Mouse (Mus musculus) MEL (cell line): ENCODE data around the gene Trmt61a. TPM values are rescaled to one million over a fixed set of nuclear protein-coding genes. Genes with fewer than 3 reads are reported as not detected.

Experiments used
- DNase-seq: peaks from one replicate; pipeline ENCODE4 v3.0.0; 2011; ENCODE audit warnings: low read depth, low spot score
- H3K27ac ChIP-seq: 2 replicates; pipeline ENCODE4 v1.5.1; 2012; ENCODE audit warnings: low read depth, mild to moderate bottlenecking, control low read depth, low read length, moderate library complexity; ENCODE audit not compliant: control insufficient read depth
- H3K27me3 ChIP-seq, 2 experiments: fragments of 150-350 bp in 1 of 2; sonication (generic) in 1 of 2; 2 replicates each; pipeline ENCODE4 v1.6.1; 2012; ENCODE audit warnings: low read length in 2 of 2, mild to moderate bottlenecking in 2 of 2, improper control_type of control experiment in 1 of 2, moderate library complexity in 1 of 2; ENCODE audit not compliant: insufficient read depth in 2 of 2, control insufficient read depth in 1 of 2
- H3K36me3 ChIP-seq, 2 experiments: 2 replicates each; pipeline ENCODE4 v1.6.1; 2012 to 2014; ENCODE audit warnings: low read length in 2 of 2, improper control_type of control experiment in 1 of 2, inconsistent platforms in 1 of 2, mild to moderate bottlenecking in 1 of 2; ENCODE audit not compliant: insufficient read depth in 2 of 2, control insufficient read depth in 1 of 2
- H3K4me1 ChIP-seq, 2 experiments: fragments of 150-350 bp in 1 of 2; sonication (generic) in 1 of 2; 2 replicates each; pipeline ENCODE4 v1.6.1; 2012; ENCODE audit warnings: low read length in 2 of 2, improper control_type of control experiment in 1 of 2, mild to moderate bottlenecking in 1 of 2; ENCODE audit not compliant: insufficient read depth in 2 of 2, control insufficient read depth in 1 of 2
- H3K4me3 ChIP-seq, 2 experiments: fragments of 150-350 bp in 1 of 2; sonication (generic) in 1 of 2; 2 replicates each; pipeline ENCODE4 v1.5.1; 2012; ENCODE audit warnings: low read depth in 2 of 2, low read length in 2 of 2, mild to moderate bottlenecking in 2 of 2, moderate library complexity in 2 of 2, control low read depth in 1 of 2, improper control_type of control experiment in 1 of 2; ENCODE audit not compliant: control insufficient read depth in 1 of 2, insufficient read depth in 1 of 2
- H3K79me2 ChIP-seq: 2 replicates; pipeline ENCODE4 v1.6.1; 2012; ENCODE audit warnings: mild to moderate bottlenecking, low read length, moderate library complexity; ENCODE audit not compliant: control insufficient read depth, poor library complexity, insufficient read depth
- H3K9ac ChIP-seq: 2 replicates; pipeline ENCODE4 v1.6.1; 2012; ENCODE audit warnings: low read depth, mild to moderate bottlenecking, control low read depth, low read length, moderate library complexity; ENCODE audit not compliant: control insufficient read depth, poor library complexity, severe bottlenecking
- H3K9me3 ChIP-seq: fragments of 150-350 bp; sonication (generic); replicated peaks from 2 replicates; pipeline ENCODE4 v1.6.1; 2012; ENCODE audit warnings: mild to moderate bottlenecking, low read length, improper control_type of control experiment, moderate library complexity; ENCODE audit not compliant: insufficient read depth
- BHLHE40 ChIP-seq: IDR thresholded peaks from 2 replicates; pipeline ENCODE4 v1.6.1; 2012; ENCODE audit warnings: low read depth, mild to moderate bottlenecking, inconsistent platforms, low read length, improper control_type of control experiment, borderline replicate concordance
- CHD2 ChIP-seq: IDR thresholded peaks from 2 replicates; pipeline ENCODE4 v1.6.1; 2011; ENCODE audit warnings: low read length, improper control_type of control experiment
- CTCF ChIP-seq, 3 experiments: IDR thresholded peaks in 2 of 3; conservative IDR thresholded peaks in 1 of 3; 2 replicates each; pipeline ENCODE4 v1.5.1; 2011 to 2012; ENCODE audit warnings: low read length in 3 of 3, low read depth in 2 of 3, mild to moderate bottlenecking in 2 of 3, improper control_type of control experiment in 1 of 3, inconsistent platforms in 1 of 3, mixed read lengths in 1 of 3, moderate library complexity in 1 of 3; ENCODE audit not compliant: control insufficient read depth in 1 of 3, insufficient read depth in 1 of 3, poor library complexity in 1 of 3, severe bottlenecking in 1 of 3
- ELF1 ChIP-seq: IDR thresholded peaks from 2 replicates; pipeline ENCODE4 v1.6.1; 2014; ENCODE audit warnings: low read depth, mild to moderate bottlenecking, inconsistent platforms, low read length, improper control_type of control experiment, moderate library complexity
- EP300 ChIP-seq, 2 experiments: IDR thresholded peaks; 2 replicates each; pipeline ENCODE4 v1.6.1; 2011; ENCODE audit warnings: improper control_type of control experiment in 2 of 2, low read length in 2 of 2, low read depth in 1 of 2, mild to moderate bottlenecking in 1 of 2
- ETS1 ChIP-seq: IDR thresholded peaks from 2 replicates; pipeline ENCODE4 v1.6.1; 2012; ENCODE audit warnings: low read depth, mild to moderate bottlenecking, inconsistent platforms, low read length, improper control_type of control experiment, moderate library complexity
- GABPA ChIP-seq: IDR thresholded peaks from 2 replicates; pipeline ENCODE4 v1.6.1; 2012; ENCODE audit warnings: low read depth, mild to moderate bottlenecking, inconsistent platforms, low read length, improper control_type of control experiment, moderate library complexity
- GATA1 ChIP-seq: IDR thresholded peaks from 2 replicates; pipeline ENCODE4 v1.6.1; 2011; ENCODE audit warnings: low read depth, low read length, improper control_type of control experiment
- KAT2A ChIP-seq: conservative IDR thresholded peaks from 2 replicates; pipeline ENCODE4 v1.6.1; 2012; ENCODE audit warnings: low read depth, low read length, improper control_type of control experiment, inconsistent platforms
- MAZ ChIP-seq: IDR thresholded peaks from 2 replicates; pipeline ENCODE4 v1.6.1; 2012; ENCODE audit warnings: low read depth, mild to moderate bottlenecking, inconsistent platforms, low read length, improper control_type of control experiment
- MEF2A ChIP-seq: IDR thresholded peaks from 2 replicates; pipeline ENCODE4 v1.6.1; 2014; ENCODE audit warnings: low read depth, mild to moderate bottlenecking, inconsistent platforms, low read length, improper control_type of control experiment; ENCODE audit not compliant: poor library complexity, insufficient replicate concordance, severe bottlenecking; ENCODE audit errors: extremely low read depth
- MXI1 ChIP-seq: IDR thresholded peaks from 2 replicates; pipeline ENCODE4 v1.6.1; 2011; ENCODE audit warnings: mild to moderate bottlenecking, low read depth, low read length, improper control_type of control experiment
- MYB ChIP-seq: IDR thresholded peaks from 2 replicates; pipeline ENCODE4 v1.6.1; 2011; ENCODE audit warnings: mild to moderate bottlenecking, low read depth, low read length, improper control_type of control experiment
- MYC ChIP-seq: IDR thresholded peaks from 2 replicates; pipeline ENCODE4 v1.6.1; 2011; ENCODE audit warnings: low read depth, mild to moderate bottlenecking, low read length, improper control_type of control experiment, moderate library complexity
- NELFE ChIP-seq: IDR thresholded peaks from 2 replicates; pipeline ENCODE4 v1.6.1; 2011; ENCODE audit warnings: low read depth, low read length, improper control_type of control experiment
- POLR2AphosphoS2 ChIP-seq: IDR thresholded peaks from 2 replicates; pipeline ENCODE4 v1.6.1; 2011; ENCODE audit warnings: low read length, improper control_type of control experiment
- POLR2AphosphoS5 ChIP-seq: IDR thresholded peaks from 2 replicates; pipeline ENCODE4 v1.6.1; 2012; ENCODE audit warnings: low read depth, borderline replicate concordance, mild to moderate bottlenecking, inconsistent platforms, low read length, moderate library complexity, mixed read lengths
- RCOR1 ChIP-seq: IDR thresholded peaks from 2 replicates; pipeline ENCODE4 v1.6.1; 2012; ENCODE audit warnings: low read depth, mild to moderate bottlenecking, inconsistent platforms, low read length, improper control_type of control experiment
- SIN3A ChIP-seq: IDR thresholded peaks from 2 replicates; pipeline ENCODE4 v1.6.1; 2012; ENCODE audit warnings: low read length, improper control_type of control experiment, inconsistent platforms
- TAL1 ChIP-seq: IDR thresholded peaks from 2 replicates; pipeline ENCODE4 v1.6.1; 2012; ENCODE audit warnings: mild to moderate bottlenecking, inconsistent platforms, low read length, moderate library complexity, mixed read lengths
- TBP ChIP-seq: IDR thresholded peaks from 2 replicates; pipeline ENCODE4 v1.8.0; 2011; ENCODE audit warnings: low read depth, low read length, improper control_type of control experiment
- TCF12 ChIP-seq: IDR thresholded peaks from 2 replicates; pipeline ENCODE4 v1.6.1; 2014; ENCODE audit warnings: low read depth, mild to moderate bottlenecking, inconsistent platforms, low read length, improper control_type of control experiment, moderate library complexity
- UBTF ChIP-seq: IDR thresholded peaks from 2 replicates; pipeline ENCODE4 v1.6.1; 2012; ENCODE audit warnings: low read depth, mild to moderate bottlenecking, inconsistent platforms, low read length, improper control_type of control experiment, moderate library complexity, borderline replicate concordance; ENCODE audit not compliant: insufficient read depth
- ZMIZ1 ChIP-seq: IDR thresholded peaks from 2 replicates; pipeline ENCODE4 v1.6.1; 2012; ENCODE audit warnings: low read depth, mild to moderate bottlenecking, inconsistent platforms, low read length, improper control_type of control experiment, moderate library complexity
- polyA plus RNA-seq, 2 experiments: library from polyadenylated mRNA; stranded (reverse) in 1 of 2; unstranded in 1 of 2; fragments of >175 nt in 1 of 2; fragments of >200 nt in 1 of 2; gene quantifications; 2 replicates each; pipeline versions ENCODE4 v1.2.1 to v1.2.4; 2012; ENCODE audit warnings: low replicate concordance in 2 of 2, low read depth in 1 of 2; ENCODE audit not compliant: insufficient read length in 2 of 2, insufficient read depth in 1 of 2, missing spikeins in 1 of 2
- total RNA-seq: library from RNA; depleted of rRNA; stranded (reverse); fragments of 300-350 nt; gene quantifications from 2 replicates; pipeline ENCODE4 v1.2.3, GENCODE M21; 2012

The Trmt61a gene
- total and polyA plus RNA-seq, 3 experiments: 41.4 to 77.5 TPM; not detected in 1

GRCm38 (mm10) chr12:111697708-111698107 is 19.8 kb downstream of the Trmt61a start:
- TF ChIP-seq ETS1 (no peak), TAL1 (no peak), TCF12 (no peak), GATA1 (no peak), MYC (no peak), MAZ (no peak), BHLHE40 (no peak), SIN3A (no peak), GABPA (no peak), KAT2A (no peak), EP300 (IDR thresholded peaks at IDR 0.05; ENCODE audit: low read depth in 1 of 2, low read length in 2 of 2) (no peak), UBTF (no peak), NELFE (no peak), MEF2A (no peak), TBP (no peak), RCOR1 (no peak), CTCF (IDR thresholded peaks at IDR 0.05 in 2 of 3, conservative IDR thresholded peaks at IDR 0.05 in 1 of 3; ENCODE audit: control insufficient read depth in 1 of 3, insufficient read depth in 1 of 3, low read depth in 2 of 3, low read length in 3 of 3, poor library complexity in 1 of 3, severe bottlenecking in 1 of 3) (no peak), POLR2AphosphoS5 (no peak), CHD2 (no peak)
- no peaks in the 10 kb centered on the region for H3K9me3 ChIP-seq
- DNase-seq: no peak
- H3K4me1 ChIP-seq: no peaks in the 10 kb centered on the region
- no peaks in the 10 kb centered on the region for H3K27me3 ChIP-seq
- no peak overlapping the region for H3K9ac ChIP-seq
- H3K4me3 ChIP-seq: no peak overlapping the region
- no peaks in the 10 kb centered on the region for H3K36me3 ChIP-seq
- no peak overlapping the region for H3K27ac ChIP-seq
- H3K79me2 ChIP-seq: no peaks in the 10 kb centered on the region

DNA sequence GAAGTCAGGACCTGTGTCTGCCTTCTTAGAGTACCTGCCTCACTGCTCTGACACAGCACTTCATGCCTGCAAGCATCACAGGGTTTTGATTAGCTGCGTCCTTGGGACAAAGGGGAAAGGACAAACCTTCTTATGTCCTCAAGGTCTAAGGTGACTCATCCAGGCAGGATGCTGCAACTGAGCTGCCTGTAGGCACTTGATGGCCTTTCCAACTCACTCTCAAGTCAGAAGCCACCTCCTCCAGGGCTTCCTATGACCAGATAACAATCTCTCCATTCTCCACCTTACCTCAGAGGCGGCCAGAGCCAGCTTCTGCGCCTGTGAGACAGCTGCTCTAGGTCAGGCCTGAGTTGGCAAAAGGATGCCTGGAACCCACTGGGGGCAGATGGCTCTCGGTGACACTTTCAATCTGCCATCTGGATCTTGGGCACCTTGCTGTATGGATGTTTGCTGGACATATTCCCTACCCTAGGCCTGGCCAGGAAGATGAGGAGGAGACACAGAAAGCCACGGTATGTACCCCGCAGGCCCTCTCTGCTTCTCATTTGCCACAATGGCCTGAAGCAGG is 20.5 kb downstream of the Trmt61a start:
- Histone ChIP-seq H3K27me3 (no peaks in the 10 kb centered on the region), H3K79me2 (no peaks in the 10 kb centered on the region), H3K9ac (no peak overlapping the region), H3K9me3 (no peaks in the 10 kb centered on the region), H3K4me1 (no peaks in the 10 kb centered on the region), H3K36me3 (no peaks in the 10 kb centered on the region), H3K27ac (no peak overlapping the region), H3K4me3 (no peak overlapping the region)
- TF ChIP-seq ZMIZ1 (no peak), MYB (no peak), ELF1 (no peak), TCF12 (no peak), MXI1 (no peak), POLR2AphosphoS5 (no peak), CHD2 (no peak), POLR2AphosphoS2 (no peak), CTCF (IDR thresholded peaks at IDR 0.05 in 2 of 3, conservative IDR thresholded peaks at IDR 0.05 in 1 of 3; ENCODE audit: control insufficient read depth in 1 of 3, insufficient read depth in 1 of 3, low read depth in 2 of 3, low read length in 3 of 3, poor library complexity in 1 of 3, severe bottlenecking in 1 of 3) (no peak), EP300 (IDR thresholded peaks at IDR 0.05; ENCODE audit: low read depth in 1 of 2, low read length in 2 of 2) (no peak)
- no peak for DNase-seq
